Mouse (Mus musculus): ENCODE measurements around the gene Smim13. TPM values are rescaled to one million over a fixed set of nuclear protein-coding genes. Genes with fewer than 3 reads are reported as not detected.
"Not testable (repeated sequence)": the region's sequence is repeated elsewhere in the genome, so short reads cannot be mapped to it uniquely, and the experiment has no call there.

The Smim13 gene
- polyA plus RNA-seq (2012; rRNA removed): 5.7 and 6.5 TPM in 2 replicates

GRCm38 (mm10) chr13:41249538-41250317 is at the start of gene Smim13:
Smim13 (plus strand) TSS chr13:41249844.
- Histone ChIP-seq H3K4me1 (ENCODE audit: control insufficient read depth, insufficient read depth, low read length) (peaks cover 3% of the 10 kb centered on the region; the same call in 1 of the 2 replicates), H3K4me3 (replicated peaks; ENCODE audit: extremely low read depth, low read depth, low read length) (peak within 1 kb of the TSS; percentile 95)
- TF ChIP-seq CTCF (IDR thresholded peaks at IDR 0.05; ENCODE audit: insufficient read depth, low read length) (no peak), POLR2A (IDR thresholded peaks at IDR 0.05; ENCODE audit: borderline replicate concordance, extremely low read depth, low read depth, low read length) (peak; percentile 61; the same call in 1 of the 2 replicates)
- WGBS: 1% methylated on average over 75 of the region's 78 CpGs
- DNase-seq: peak; percentile 87

DNA sequence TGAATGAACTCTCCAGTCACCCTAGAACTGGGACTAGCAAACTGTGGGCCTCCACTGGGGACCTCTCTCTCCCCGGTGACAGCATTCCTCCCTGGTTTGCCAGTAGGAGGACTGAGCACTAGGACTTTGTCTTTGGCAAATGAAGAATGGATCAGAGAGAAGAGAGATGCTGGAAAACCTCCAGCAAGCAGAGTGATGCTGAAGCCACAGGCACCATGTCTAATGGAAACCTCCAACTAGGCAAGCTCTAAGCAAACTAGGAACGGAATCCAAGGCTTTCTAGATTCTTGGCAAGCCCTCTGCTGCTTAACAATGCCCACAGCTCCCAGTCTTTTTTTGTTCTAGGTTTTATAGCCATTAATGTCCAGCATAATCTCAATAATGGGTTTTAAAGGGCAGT is 48.8 kb upstream of the Smim13 start:
- TF ChIP-seq CTCF (IDR thresholded peaks at IDR 0.05; ENCODE audit: insufficient read depth, low read length): no peak
- no peak for TF ChIP-seq POLR2A (IDR thresholded peaks at IDR 0.05; ENCODE audit: borderline replicate concordance, extremely low read depth, low read depth, low read length)
- 74% methylated on average over 2 of the region's 2 CpGs for WGBS
- Histone ChIP-seq H3K4me1 (ENCODE audit: control insufficient read depth, insufficient read depth, low read length) (no peaks in the 10 kb centered on the region), H3K4me3 (replicated peaks; ENCODE audit: extremely low read depth, low read depth, low read length) (no peak overlapping the region)
- no peak for DNase-seq

DNA sequence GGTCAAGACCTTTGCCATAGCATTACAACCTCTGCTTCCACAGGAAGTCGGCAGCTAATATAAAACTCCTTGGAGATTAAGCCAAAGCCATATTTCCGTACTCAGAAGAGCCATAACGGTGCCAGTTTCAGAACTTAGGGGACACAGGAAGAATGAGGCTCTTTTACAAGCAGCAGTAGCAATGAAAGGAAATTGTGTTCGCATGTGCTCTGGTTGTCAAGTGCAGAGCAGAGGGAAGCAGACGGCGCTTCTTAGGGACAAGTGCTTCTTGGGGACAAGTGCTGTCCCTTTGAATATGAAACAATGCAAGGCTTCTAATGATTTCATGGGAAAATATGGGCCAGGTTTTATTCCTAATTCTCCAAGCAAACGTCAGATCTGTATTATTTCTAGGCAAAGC is 46.4 kb upstream of the Smim13 start:
- WGBS: 35% methylated on average over 7 of the region's 7 CpGs
- DNase-seq: no peak
- Histone ChIP-seq H3K4me3 (replicated peaks; ENCODE audit: extremely low read depth, low read depth, low read length) (no peak overlapping the region), H3K4me1 (ENCODE audit: control insufficient read depth, insufficient read depth, low read length) (no peaks in the 10 kb centered on the region)
- no peak for TF ChIP-seq POLR2A (IDR thresholded peaks at IDR 0.05; ENCODE audit: borderline replicate concordance, extremely low read depth, low read depth, low read length)
- no peak for TF ChIP-seq CTCF (IDR thresholded peaks at IDR 0.05; ENCODE audit: insufficient read depth, low read length)

DNA sequence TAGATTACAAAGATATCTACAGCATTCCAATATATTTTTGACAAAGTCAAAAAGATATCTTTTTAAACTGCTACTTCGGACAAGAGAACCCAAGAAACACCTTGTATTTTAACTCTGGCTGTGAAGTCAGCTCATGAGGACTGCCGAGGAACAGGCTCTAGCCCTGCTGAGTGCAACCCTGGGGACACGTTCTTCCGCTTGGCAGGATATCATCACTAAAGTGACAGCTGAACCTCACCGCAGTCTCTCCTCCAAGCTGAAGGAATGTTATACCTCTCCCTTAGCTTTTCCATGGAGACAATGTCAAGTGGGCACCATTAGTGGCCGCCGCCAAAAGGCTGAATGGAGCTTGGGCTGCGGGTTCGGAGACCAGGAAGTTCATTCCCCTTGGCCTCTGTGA is 46.0 kb upstream of the Smim13 start:
- DNase-seq: no peak
- H3K4me1 ChIP-seq (ENCODE audit: control insufficient read depth, insufficient read depth, low read length): no peaks in the 10 kb centered on the region
- no peak for TF ChIP-seq POLR2A (IDR thresholded peaks at IDR 0.05; ENCODE audit: borderline replicate concordance, extremely low read depth, low read depth, low read length)
- no peak for TF ChIP-seq CTCF (IDR thresholded peaks at IDR 0.05; ENCODE audit: insufficient read depth, low read length)
- no peak overlapping the region for H3K4me3 ChIP-seq (replicated peaks; ENCODE audit: extremely low read depth, low read depth, low read length)
- 69% methylated on average over 9 of the region's 9 CpGs for WGBS

DNA sequence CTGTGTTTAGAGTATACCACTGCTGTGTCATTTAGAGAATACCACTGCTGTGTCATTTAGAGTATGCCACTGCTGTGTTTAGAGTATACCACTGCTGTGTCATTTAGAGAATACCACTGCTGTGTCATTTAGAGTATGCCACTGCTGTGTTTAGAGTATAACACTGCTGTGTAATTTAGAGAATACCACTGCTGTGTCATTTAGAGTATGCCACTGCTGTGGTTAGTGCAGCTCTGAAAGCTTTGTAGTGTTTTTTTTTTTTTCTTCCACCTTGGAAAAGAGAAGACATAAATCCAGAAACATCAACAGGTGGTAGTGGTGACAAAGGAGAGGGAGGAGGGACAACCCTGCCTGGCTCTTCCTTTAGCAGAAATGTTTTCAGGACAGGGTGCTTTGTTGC is 44.1 kb upstream of the Smim13 start:
- DNase-seq: not testable (repeated sequence)

DNA sequence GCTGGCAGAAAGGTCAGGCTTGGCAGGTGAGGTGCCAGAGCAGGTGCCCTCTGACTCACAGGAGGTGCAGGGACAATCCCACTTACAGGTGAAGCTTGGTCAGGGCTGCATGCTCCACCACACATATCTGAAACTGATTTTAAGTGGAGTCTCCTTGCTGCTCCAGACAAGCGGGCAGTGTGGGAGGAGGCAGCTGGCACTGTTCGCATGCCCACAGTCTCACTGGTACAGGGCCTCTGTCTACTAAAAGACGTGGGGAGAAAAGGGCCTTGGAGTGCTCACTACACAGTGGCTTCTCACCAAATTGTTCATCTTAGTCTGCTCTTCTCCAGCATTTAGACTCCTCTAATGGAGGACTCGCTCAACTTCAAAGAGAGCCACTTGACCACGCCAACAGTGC is 43.4 kb upstream of the Smim13 start:
- WGBS: 86% methylated on average over 5 of the region's 5 CpGs
- Histone ChIP-seq H3K4me3 (replicated peaks; ENCODE audit: extremely low read depth, low read depth, low read length) (no peak overlapping the region), H3K4me1 (ENCODE audit: control insufficient read depth, insufficient read depth, low read length) (no peaks in the 10 kb centered on the region)
- TF ChIP-seq CTCF (IDR thresholded peaks at IDR 0.05; ENCODE audit: insufficient read depth, low read length) (no peak), POLR2A (IDR thresholded peaks at IDR 0.05; ENCODE audit: borderline replicate concordance, extremely low read depth, low read depth, low read length) (no peak)
- no peak for DNase-seq

More for the DNA sequence above, 44.1 kb upstream of the Smim13 start:
- H3K4me3 ChIP-seq (replicated peaks; ENCODE audit: extremely low read depth, low read depth, low read length); H3K4me1 ChIP-seq (ENCODE audit: control insufficient read depth, insufficient read depth, low read length): not testable (repeated sequence)

DNA sequence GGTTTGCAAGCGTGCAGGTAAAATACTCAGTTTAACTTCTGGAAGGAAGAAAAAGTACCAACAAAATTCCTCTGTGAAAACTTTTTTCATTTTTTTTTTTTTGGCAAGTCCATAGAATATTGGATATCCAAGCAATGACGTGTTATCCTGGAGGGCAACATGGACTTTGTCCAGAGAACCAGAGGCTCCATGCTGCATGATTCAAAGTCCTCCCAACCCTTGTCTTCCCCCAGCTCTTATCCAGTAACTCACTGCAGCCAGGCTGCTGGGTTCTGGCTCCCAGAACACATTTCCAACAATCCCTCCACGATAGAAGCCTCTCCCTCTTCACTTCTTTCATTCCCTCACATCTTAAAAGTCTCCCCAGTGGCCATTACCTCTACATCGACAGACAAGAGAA is 38.4 kb upstream of the Smim13 start:
- no peak overlapping the region for H3K4me3 ChIP-seq (replicated peaks; ENCODE audit: extremely low read depth, low read depth, low read length)
- TF ChIP-seq POLR2A (IDR thresholded peaks at IDR 0.05; ENCODE audit: borderline replicate concordance, extremely low read depth, low read depth, low read length) (no peak), CTCF (IDR thresholded peaks at IDR 0.05; ENCODE audit: insufficient read depth, low read length) (no peak)
- no peak for DNase-seq
- 77% methylated on average over 4 of the region's 4 CpGs for WGBS
- no peaks in the 10 kb centered on the region for H3K4me1 ChIP-seq (ENCODE audit: control insufficient read depth, insufficient read depth, low read length)

DNA sequence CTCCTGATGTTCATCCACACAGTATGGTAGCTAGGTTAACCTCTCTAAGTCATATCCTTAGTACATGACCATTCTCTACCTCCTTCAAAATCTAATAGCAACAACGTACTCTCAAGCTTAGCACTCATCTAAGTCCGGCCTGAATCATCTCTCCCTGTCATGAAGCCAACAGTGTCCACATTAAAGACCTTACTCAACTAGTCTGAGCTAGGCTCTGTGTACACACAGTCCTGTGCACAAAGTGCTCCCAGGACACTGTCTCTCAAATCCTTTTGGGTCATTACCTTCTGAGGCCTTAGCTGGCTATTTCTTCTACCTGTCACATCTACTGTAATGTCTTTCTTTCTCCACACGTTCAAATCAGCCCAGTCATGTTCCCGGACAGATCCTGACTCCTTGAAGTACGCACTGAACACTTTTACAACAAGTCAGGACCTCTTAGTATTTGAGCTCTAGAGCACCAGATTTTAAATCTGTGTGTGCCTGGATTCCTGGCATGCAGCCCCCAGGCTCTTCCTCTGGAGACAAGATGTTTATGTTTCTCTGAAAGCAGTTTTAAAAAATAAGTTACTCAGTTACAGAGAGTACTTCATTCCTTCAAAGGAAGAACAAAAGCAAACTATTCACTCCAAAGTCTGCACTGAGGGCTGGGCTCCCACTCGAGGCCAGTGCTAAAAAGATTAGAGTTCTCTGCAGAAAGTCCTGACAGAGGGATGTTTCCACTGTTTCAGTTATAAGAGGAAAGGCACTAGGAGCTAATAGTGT is 36.9 kb upstream of the Smim13 start:
- no peak for TF ChIP-seq CTCF (IDR thresholded peaks at IDR 0.05; ENCODE audit: insufficient read depth, low read length)
- no peak for TF ChIP-seq POLR2A (IDR thresholded peaks at IDR 0.05; ENCODE audit: borderline replicate concordance, extremely low read depth, low read depth, low read length)
- WGBS: 44% methylated on average over 6 of the region's 6 CpGs
- no peak overlapping the region for H3K4me3 ChIP-seq (replicated peaks; ENCODE audit: extremely low read depth, low read depth, low read length)
- H3K4me1 ChIP-seq (ENCODE audit: control insufficient read depth, insufficient read depth, low read length): no peaks in the 10 kb centered on the region
- DNase-seq: no peak

DNA sequence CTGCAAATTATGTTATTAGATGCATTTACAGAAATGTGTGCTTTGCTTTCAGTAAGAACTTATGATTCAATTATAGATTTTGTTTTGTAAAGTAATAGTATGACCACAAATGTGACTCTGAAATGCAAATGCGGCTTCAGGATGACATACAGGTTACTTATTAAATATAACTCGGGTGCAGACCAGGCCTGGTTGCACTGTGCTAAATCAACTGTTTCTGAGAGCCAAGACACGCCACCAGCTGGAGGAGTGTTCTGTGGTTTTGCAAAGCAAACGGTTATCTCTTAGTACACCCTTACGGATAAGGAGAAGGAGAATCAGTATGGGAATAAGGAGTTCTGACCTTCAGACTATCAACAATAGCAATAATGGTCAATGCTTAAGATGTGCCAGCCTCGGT is 34.0 kb upstream of the Smim13 start:
- no peak for DNase-seq
- H3K4me3 ChIP-seq (replicated peaks; ENCODE audit: extremely low read depth, low read depth, low read length): no peak overlapping the region
- TF ChIP-seq POLR2A (IDR thresholded peaks at IDR 0.05; ENCODE audit: borderline replicate concordance, extremely low read depth, low read depth, low read length): no peak
- 79% methylated on average over 6 of the region's 6 CpGs for WGBS
- no peaks in the 10 kb centered on the region for H3K4me1 ChIP-seq (ENCODE audit: control insufficient read depth, insufficient read depth, low read length)

GRCm38 (mm10) chr13:41216236-41216635 is 33.4 kb upstream of the Smim13 start:
- Histone ChIP-seq H3K4me3 (replicated peaks; ENCODE audit: extremely low read depth, low read depth, low read length) (no peak overlapping the region), H3K4me1 (ENCODE audit: control insufficient read depth, insufficient read depth, low read length) (no peaks in the 10 kb centered on the region)
- TF ChIP-seq POLR2A (IDR thresholded peaks at IDR 0.05; ENCODE audit: borderline replicate concordance, extremely low read depth, low read depth, low read length) (no peak), CTCF (IDR thresholded peaks at IDR 0.05; ENCODE audit: insufficient read depth, low read length) (no peak)
- no peak for DNase-seq
- WGBS: 80% methylated on average over 3 of the region's 3 CpGs

Measured in lung, adult 2 months (tissue).